Mouse (Mus musculus) testis, adult 2 months (tissue): Measurements from ENCODE around the gene Gm28845. TPM values are rescaled to one million over a fixed set of nuclear protein-coding genes. Genes with fewer than 3 reads are reported as not detected.

Experiments used
- H3K27ac ChIP-seq: fragments of 200-500 bp; 2 replicates; pipeline ENCODE4 v1.5.1; 2012; ENCODE audit warnings: low read depth, low read length; ENCODE audit not compliant: control insufficient read depth, insufficient read depth
- H3K27me3 ChIP-seq: fragments of 200-500 bp; 2 replicates; pipeline ENCODE4 v1.6.1; 2012; ENCODE audit warnings: mild to moderate bottlenecking, low read length, moderate library complexity; ENCODE audit not compliant: control insufficient read depth, insufficient read depth
- H3K36me3 ChIP-seq: fragments of 200-500 bp; 2 replicates; pipeline ENCODE4 v1.6.1; 2012; ENCODE audit warnings: mild to moderate bottlenecking, low read length; ENCODE audit not compliant: control insufficient read depth, insufficient read depth
- H3K4me1 ChIP-seq: fragments of 200-500 bp; 2 replicates; pipeline ENCODE4 v1.6.1; 2012; ENCODE audit warnings: low read length; ENCODE audit not compliant: control insufficient read depth, insufficient read depth
- H3K4me3 ChIP-seq: fragments of 200-500 bp; 2 replicates; pipeline ENCODE4 v1.5.1; 2012; ENCODE audit warnings: low read depth, mild to moderate bottlenecking, low read length, moderate library complexity, mixed read lengths; ENCODE audit not compliant: control insufficient read depth
- CTCF ChIP-seq: fragments of 200-500 bp; IDR thresholded peaks from 2 replicates; pipeline ENCODE4 v1.5.1; 2012; ENCODE audit warnings: low read depth, mild to moderate bottlenecking, inconsistent platforms, low read length, moderate library complexity; ENCODE audit not compliant: control insufficient read depth, insufficient read depth, insufficient replicate concordance
- POLR2A ChIP-seq: fragments of 200-500 bp; IDR thresholded peaks from 2 replicates; pipeline ENCODE4 v1.6.1; 2012; ENCODE audit warnings: low read depth, mild to moderate bottlenecking, inconsistent platforms, low read length, moderate library complexity; ENCODE audit not compliant: control insufficient read depth
- polyA plus RNA-seq: library from polyadenylated mRNA; depleted of rRNA; stranded (reverse); fragments of >200 nt; gene quantifications from 2 replicates; pipeline ENCODE4 v1.2.3, GENCODE M21; 2012

Gene Gm28845
- polyA plus RNA-seq, 1 experiment, result not detected

DNA sequence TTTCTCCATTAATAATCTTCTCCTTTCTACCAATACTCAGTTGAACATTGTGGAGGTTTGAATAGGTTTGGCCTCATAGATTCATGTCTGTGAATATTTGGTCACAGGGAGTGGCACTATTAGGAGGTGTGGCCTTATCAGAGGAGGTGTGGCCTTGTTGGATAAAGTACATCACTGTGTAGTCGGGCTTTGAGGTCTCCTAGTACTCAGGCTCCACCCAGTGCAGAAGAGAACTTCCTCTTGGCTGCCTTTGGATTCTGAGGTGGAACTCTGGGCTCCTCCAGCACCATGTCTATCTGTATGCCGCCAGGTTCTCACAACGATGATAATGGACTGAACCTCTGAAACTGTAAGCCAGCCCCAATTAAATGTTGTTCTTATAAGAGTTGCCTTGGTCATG lies 22.4 kb downstream of the Gm28845 start:
- no peak overlapping the region for H3K4me3 ChIP-seq
- TF ChIP-seq CTCF (no peak), POLR2A (no peak)
- no peaks in the 10 kb centered on the region for H3K4me1 ChIP-seq
- no peaks in the 10 kb centered on the region for H3K36me3 ChIP-seq
- H3K27ac ChIP-seq, result no peak overlapping the region
- no peaks in the 10 kb centered on the region for H3K27me3 ChIP-seq

DNA sequence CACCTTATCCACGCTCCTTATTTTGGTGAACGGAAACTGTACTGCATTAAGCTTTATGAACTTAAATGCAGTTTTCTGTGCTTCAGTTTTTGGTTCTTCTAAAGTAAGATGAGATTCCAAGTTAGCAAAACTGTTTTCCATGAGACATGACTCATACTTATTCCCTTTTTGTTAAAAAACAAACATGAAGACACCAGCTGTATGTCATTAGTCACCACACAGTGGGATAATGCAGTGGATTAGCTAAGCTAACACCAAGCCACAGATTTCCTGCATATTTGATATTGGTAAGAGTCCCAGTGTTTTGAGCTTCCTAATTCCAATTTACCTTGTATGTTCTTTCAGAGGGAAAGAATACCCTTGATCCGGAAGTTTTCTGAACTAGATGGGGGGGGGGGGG lies 27.8 kb downstream of the Gm28845 start:
- no peaks in the 10 kb centered on the region for H3K4me1 ChIP-seq
- no peaks in the 10 kb centered on the region for H3K36me3 ChIP-seq
- TF ChIP-seq POLR2A (no peak), CTCF (no peak)
- no peak overlapping the region for H3K4me3 ChIP-seq
- H3K27ac ChIP-seq, result no peak overlapping the region
- H3K27me3 ChIP-seq, result no peaks in the 10 kb centered on the region

DNA sequence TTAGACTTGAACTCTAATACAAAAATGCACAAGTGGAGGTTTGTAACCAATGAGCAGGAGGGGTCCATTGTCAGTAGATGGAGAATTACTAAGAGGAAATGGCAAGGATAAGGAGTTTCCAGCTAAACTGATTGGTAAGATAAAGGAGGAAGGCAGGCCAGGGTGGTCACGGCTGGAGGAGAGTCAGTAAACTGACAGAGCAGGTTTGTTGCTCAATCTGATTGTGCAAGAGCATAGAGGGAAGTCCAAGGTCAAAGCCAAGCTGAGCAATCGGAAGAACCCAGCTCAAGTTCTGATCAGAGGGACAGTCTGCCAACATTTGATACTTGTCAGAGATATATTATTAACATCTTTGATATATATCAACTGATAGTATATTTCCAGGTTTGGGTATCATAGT lies 29.0 kb downstream of the Gm28845 start:
- no peaks in the 10 kb centered on the region for H3K27me3 ChIP-seq
- no peaks in the 10 kb centered on the region for H3K36me3 ChIP-seq
- H3K27ac ChIP-seq, result no peak overlapping the region
- no peak overlapping the region for H3K4me3 ChIP-seq
- H3K4me1 ChIP-seq, result no peaks in the 10 kb centered on the region
- TF ChIP-seq CTCF (no peak), POLR2A (no peak)

DNA sequence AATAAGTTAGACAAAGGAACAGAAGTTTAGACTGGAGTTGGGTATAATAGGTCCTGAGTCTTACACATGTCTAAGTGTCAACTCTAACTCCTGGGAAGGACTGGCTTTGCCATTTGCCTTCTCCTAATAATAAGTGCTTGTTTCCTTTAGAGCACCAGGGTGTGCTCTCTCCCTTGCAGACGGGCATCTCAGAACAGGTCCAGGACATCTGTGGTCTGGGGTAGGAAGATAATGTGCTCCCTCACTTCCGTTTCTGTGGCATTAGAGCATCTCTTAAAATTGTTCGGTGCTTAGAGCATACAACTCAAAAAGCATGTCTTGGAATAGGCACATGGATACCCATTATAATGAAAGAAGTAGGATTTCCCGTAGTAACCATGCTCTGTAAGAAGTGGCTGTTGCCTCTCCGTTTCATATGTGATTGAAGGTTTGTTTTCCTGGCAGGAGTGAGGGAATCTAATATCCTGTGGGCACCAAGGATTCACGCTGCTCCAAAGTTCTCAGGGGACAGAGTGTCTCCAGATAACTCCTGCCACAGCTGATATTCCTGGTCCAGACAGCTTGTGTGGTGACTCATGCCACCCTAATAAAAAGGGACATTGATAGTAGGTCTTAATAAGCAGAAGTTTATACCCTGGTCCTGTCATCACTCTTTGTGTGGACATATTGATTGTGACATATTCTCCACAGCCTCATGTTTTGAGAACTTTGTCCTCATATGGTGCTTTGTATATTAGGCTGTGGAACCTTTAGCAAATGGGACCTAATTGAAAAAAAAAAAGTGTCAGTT lies 30.6 kb downstream of the Gm28845 start:
- Histone ChIP-seq H3K27me3 (no peaks in the 10 kb centered on the region), H3K27ac (no peak overlapping the region), H3K36me3 (no peaks in the 10 kb centered on the region), H3K4me1 (no peaks in the 10 kb centered on the region), H3K4me3 (no peak overlapping the region)
- TF ChIP-seq CTCF (no peak), POLR2A (no peak)

DNA sequence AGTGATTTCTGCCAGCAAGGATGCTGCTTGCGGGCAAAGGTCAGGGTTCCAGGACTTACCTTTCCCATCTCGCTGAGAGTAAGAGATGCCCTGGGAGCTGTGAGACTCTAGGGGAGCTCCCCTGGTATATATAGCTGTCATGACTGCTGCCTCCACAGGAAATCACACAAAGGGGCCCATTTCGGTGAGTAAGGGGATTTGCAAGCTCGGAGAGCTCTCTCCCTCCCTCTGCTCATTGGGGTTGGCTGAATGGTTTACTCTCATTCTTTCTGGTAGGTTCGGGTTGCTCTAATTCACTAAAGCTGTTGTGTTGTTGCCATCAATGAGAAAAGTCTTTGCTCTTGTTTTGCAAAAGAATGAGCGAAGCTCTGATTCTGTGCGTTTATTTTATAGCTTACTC lies 37.2 kb downstream of the Gm28845 start, which contains the start of gene Crygb:
Gene Crygb (minus strand): TSS at position 101 of the 400 bp plus-strand sequence.
- Histone ChIP-seq H3K27ac (no peak within 1 kb of the TSS), H3K4me1 (no peaks in the 10 kb centered on the region; the same call in 1 of the 2 replicates), H3K27me3 (no peaks in the 10 kb centered on the region), H3K36me3 (no peaks in the 10 kb centered on the region), H3K4me3 (no peak within 1 kb of the TSS)
- no peak for TF ChIP-seq POLR2A
- TF ChIP-seq CTCF, result no peak

DNA sequence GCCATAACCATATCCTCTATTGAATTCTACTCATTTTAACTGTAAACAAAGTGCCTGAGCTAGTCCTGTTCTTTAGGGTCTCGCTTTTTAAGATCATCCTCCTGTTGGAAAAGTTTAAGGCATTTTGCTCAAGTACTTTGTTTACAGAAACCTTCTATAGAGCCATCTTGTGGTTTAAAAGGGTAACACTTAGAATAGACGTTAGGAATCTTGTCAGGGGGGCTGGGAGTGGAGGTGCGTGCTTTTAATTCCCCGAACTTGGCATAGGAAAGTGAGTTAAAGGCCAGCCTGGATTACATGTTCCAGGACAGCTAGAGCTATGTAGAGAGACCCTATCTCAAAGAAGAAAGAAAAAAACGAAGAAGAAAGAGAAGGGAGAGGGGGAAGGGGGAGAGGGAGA lies 43.8 kb downstream of the Gm28845 start:
- H3K4me3 ChIP-seq, result no peak overlapping the region
- no peaks in the 10 kb centered on the region; the same call in 1 of the 2 replicates for H3K4me1 ChIP-seq
- H3K27ac ChIP-seq, result no peak overlapping the region
- no peak for TF ChIP-seq CTCF
- no peak for TF ChIP-seq POLR2A
- no peaks in the 10 kb centered on the region for H3K27me3 ChIP-seq
- no peaks in the 10 kb centered on the region for H3K36me3 ChIP-seq

DNA sequence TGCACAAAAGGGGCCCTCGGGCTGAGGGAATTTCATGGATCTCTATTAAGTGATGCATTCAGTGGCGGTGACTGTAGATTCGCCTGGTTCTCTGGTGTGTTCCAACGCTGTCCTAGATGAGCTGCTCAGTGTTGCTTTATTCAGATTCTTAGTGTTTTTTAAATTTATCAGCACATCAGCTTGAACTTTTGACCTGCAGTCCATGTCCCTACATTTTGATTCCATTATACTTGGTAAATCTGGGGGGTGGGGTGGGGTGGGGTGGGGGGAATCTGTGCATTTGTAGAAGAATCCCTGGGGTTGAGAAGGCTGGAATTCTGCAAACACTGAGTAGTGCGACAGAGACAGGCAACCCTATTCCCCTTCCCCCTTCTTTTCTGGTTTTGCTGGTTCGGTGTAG lies 45.8 kb downstream of the Gm28845 start, which contains the start of gene Crygc:
Gene Crygc (minus strand): TSS at position 101 of the 400 bp plus-strand sequence.
- TF ChIP-seq CTCF, result no peak
- TF ChIP-seq POLR2A, result no peak
- H3K27ac ChIP-seq, result no peak within 1 kb of the TSS
- no peaks in the 10 kb centered on the region for H3K36me3 ChIP-seq
- H3K27me3 ChIP-seq, result no peaks in the 10 kb centered on the region
- no peaks in the 10 kb centered on the region; the same call in 1 of the 2 replicates for H3K4me1 ChIP-seq
- H3K4me3 ChIP-seq, result no peak within 1 kb of the TSS

DNA sequence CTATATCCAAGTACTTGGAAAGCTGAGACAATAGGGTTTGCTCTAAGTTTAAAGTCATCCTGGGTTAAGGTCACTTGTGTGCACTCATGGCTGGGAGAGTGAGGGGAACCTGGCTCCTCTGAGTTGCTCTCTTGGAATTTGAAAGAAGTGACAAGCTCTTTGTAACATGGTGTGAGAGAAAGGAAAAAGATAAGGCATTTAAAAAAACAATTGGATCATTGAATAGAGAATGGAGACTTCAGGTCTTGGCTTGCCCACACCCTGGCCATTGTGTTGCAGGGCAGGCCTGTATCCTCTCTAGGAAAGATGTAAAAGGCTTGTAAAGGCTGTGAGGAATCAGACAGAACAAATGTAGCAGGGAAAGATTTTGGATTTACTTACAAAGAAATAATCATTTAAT lies 51.5 kb downstream of the Gm28845 start:
- no peak overlapping the region for H3K27ac ChIP-seq
- no peak overlapping the region for H3K4me3 ChIP-seq
- no peak for TF ChIP-seq CTCF
- no peak for TF ChIP-seq POLR2A
- H3K4me1 ChIP-seq, result no peaks in the 10 kb centered on the region; the same call in 1 of the 2 replicates
- H3K27me3 ChIP-seq, result no peaks in the 10 kb centered on the region
- H3K36me3 ChIP-seq, result no peaks in the 10 kb centered on the region
